Mouse (Mus musculus): ENCODE data around the gene Trp53tg5.

The Trp53tg5 gene

GRCm38 (mm10) chr2:164449341-164450042 lies 24.0 kb downstream of the Trp53tg5 start:
- TF ChIP-seq NANOG (IDR thresholded peaks at IDR 0.05; ENCODE audit: borderline replicate concordance, low read length) (no peak), POU5F1 (IDR thresholded peaks at IDR 0.05; ENCODE audit: borderline replicate concordance, low read length) (no peak)
- Histone ChIP-seq H3K27me3 (ENCODE audit: insufficient read depth, low read length) (peaks cover 14% of the 10 kb centered on the region; the same call in 1 of the 2 replicates), H3K9me3 (ENCODE audit: low read length) (0 out of 2 replicates have a peak, but pooled peaks cover 3% of the 10 kb centered on the region), H3K36me3 (ENCODE audit: insufficient read depth, low read length) (no peaks in the 10 kb centered on the region), H3K4me1 (replicated peaks; ENCODE audit: low read depth, low read length) (peaks cover 52% of the 10 kb centered on the region), H3K4me3 (replicated peaks; ENCODE audit: low read length) (no peak overlapping the region)

DNA sequence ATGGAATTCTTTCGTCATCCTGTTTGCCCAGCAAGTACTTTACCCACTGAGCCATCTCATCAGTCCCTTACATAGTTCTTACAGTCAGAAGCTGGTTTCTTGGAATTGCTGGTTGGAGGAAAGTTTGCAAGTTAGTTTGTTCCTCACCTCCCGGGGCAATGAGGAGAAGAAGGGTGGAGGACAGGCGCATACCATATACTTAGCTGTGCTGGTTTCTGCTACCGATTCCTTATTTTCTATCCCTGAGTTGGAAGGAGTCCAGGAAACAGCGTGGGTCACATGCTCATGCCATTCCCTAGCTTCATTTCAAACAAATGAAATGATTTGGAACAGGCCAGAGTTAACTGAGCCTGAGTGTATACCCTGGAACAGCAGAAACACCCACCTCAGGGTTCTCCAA lies 24.6 kb downstream of the Trp53tg5 start:
- Histone ChIP-seq H3K9me3 (ENCODE audit: low read length) (0 out of 2 replicates have a peak, but pooled peaks cover 3% of the 10 kb centered on the region), H3K27me3 (ENCODE audit: insufficient read depth, low read length) (peaks cover 19% of the 10 kb centered on the region; the same call in 1 of the 2 replicates), H3K4me1 (replicated peaks; ENCODE audit: low read depth, low read length) (peaks cover 52% of the 10 kb centered on the region), H3K36me3 (ENCODE audit: insufficient read depth, low read length) (no peaks in the 10 kb centered on the region), H3K4me3 (replicated peaks; ENCODE audit: low read length) (no peak overlapping the region)
- no peak for TF ChIP-seq CTCF (conservative IDR thresholded peaks at IDR 0.05; ENCODE audit: low read length)
- TF ChIP-seq NANOG (IDR thresholded peaks at IDR 0.05; ENCODE audit: borderline replicate concordance, low read length), result no peak
- TF ChIP-seq POU5F1 (IDR thresholded peaks at IDR 0.05; ENCODE audit: borderline replicate concordance, low read length), result no peak

GRCm38 (mm10) chr2:164448140-164448539 lies 25.4 kb downstream of the Trp53tg5 start:
- TF ChIP-seq POU5F1 (IDR thresholded peaks at IDR 0.05; ENCODE audit: borderline replicate concordance, low read length) (no peak), CTCF (conservative IDR thresholded peaks at IDR 0.05; ENCODE audit: low read length) (no peak), NANOG (IDR thresholded peaks at IDR 0.05; ENCODE audit: borderline replicate concordance, low read length) (no peak)
- Histone ChIP-seq H3K9me3 (ENCODE audit: low read length) (0 out of 2 replicates have a peak, but pooled peaks cover 3% of the 10 kb centered on the region), H3K4me1 (replicated peaks; ENCODE audit: low read depth, low read length) (peaks cover 52% of the 10 kb centered on the region), H3K36me3 (ENCODE audit: insufficient read depth, low read length) (no peaks in the 10 kb centered on the region), H3K4me3 (replicated peaks; ENCODE audit: low read length) (no peak overlapping the region), H3K27me3 (ENCODE audit: insufficient read depth, low read length) (peaks cover 22% of the 10 kb centered on the region)

DNA sequence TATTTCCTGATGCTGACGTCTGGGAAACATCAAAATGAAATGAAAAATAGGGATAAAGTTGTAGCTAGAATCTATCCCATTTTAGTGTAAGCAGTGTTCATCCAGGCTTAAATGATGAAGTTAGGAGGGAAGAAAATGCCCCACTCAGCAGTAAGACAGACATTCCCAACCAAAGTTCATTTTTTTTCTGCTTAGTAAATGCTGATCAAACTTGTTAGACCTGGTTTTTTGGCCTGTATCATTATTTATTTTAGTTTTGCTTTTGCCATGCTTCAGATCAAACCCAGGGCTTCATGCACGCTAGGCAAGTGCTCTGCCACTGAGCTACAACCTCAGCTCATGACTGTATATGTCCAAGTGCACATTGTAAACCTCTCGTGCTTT lies 27.4 kb downstream of the Trp53tg5 start:
- TF ChIP-seq NANOG (IDR thresholded peaks at IDR 0.05; ENCODE audit: borderline replicate concordance, low read length) (no peak), POU5F1 (IDR thresholded peaks at IDR 0.05; ENCODE audit: borderline replicate concordance, low read length) (no peak), CTCF (conservative IDR thresholded peaks at IDR 0.05; ENCODE audit: low read length) (no peak)
- peaks cover 49% of the 10 kb centered on the region for H3K4me1 ChIP-seq (replicated peaks; ENCODE audit: low read depth, low read length)
- 0 out of 2 replicates have a peak, but pooled peaks cover 3% of the 10 kb centered on the region for H3K9me3 ChIP-seq (ENCODE audit: low read length)
- H3K36me3 ChIP-seq (ENCODE audit: insufficient read depth, low read length), result 0 out of 2 replicates have a peak, but pooled peaks cover 3% of the 10 kb centered on the region
- no peak overlapping the region for H3K4me3 ChIP-seq (replicated peaks; ENCODE audit: low read length)
- H3K27me3 ChIP-seq (ENCODE audit: insufficient read depth, low read length), result peaks cover 38% of the 10 kb centered on the region

- peaks cover 42% of the 10 kb centered on the region for H3K27me3 ChIP-seq (ENCODE audit: insufficient read depth, low read length)
- no peak overlapping the region for H3K4me3 ChIP-seq (replicated peaks; ENCODE audit: low read length)
- peaks cover 49% of the 10 kb centered on the region for H3K4me1 ChIP-seq (replicated peaks; ENCODE audit: low read depth, low read length)
- TF ChIP-seq NANOG (IDR thresholded peaks at IDR 0.05; ENCODE audit: borderline replicate concordance, low read length) (no peak), CTCF (conservative IDR thresholded peaks at IDR 0.05; ENCODE audit: low read length) (no peak), POU5F1 (IDR thresholded peaks at IDR 0.05; ENCODE audit: borderline replicate concordance, low read length) (no peak)
- 0 out of 2 replicates have a peak, but pooled peaks cover 5% of the 10 kb centered on the region for H3K36me3 ChIP-seq (ENCODE audit: insufficient read depth, low read length)
- H3K9me3 ChIP-seq (ENCODE audit: low read length), result 0 out of 2 replicates have a peak, but pooled peaks cover 3% of the 10 kb centered on the region
Measured at GRCm38 (mm10) chr2:164445399-164446085, 28.0 kb downstream of the Trp53tg5 start.

GRCm38 (mm10) chr2:164444701-164445100 lies 28.8 kb downstream of the Trp53tg5 start:
- H3K36me3 ChIP-seq (ENCODE audit: insufficient read depth, low read length), result 0 out of 2 replicates have a peak, but pooled peaks cover 5% of the 10 kb centered on the region
- H3K27me3 ChIP-seq (ENCODE audit: insufficient read depth, low read length), result peaks cover 50% of the 10 kb centered on the region
- no peak for TF ChIP-seq POU5F1 (IDR thresholded peaks at IDR 0.05; ENCODE audit: borderline replicate concordance, low read length)
- TF ChIP-seq CTCF (conservative IDR thresholded peaks at IDR 0.05; ENCODE audit: low read length), result no peak
- TF ChIP-seq NANOG (IDR thresholded peaks at IDR 0.05; ENCODE audit: borderline replicate concordance, low read length), result no peak
- H3K4me3 ChIP-seq (replicated peaks; ENCODE audit: low read length), result no peak overlapping the region
- peaks cover 57% of the 10 kb centered on the region for H3K4me1 ChIP-seq (replicated peaks; ENCODE audit: low read depth, low read length)
- no peaks in the 10 kb centered on the region for H3K9me3 ChIP-seq (ENCODE audit: low read length)

DNA sequence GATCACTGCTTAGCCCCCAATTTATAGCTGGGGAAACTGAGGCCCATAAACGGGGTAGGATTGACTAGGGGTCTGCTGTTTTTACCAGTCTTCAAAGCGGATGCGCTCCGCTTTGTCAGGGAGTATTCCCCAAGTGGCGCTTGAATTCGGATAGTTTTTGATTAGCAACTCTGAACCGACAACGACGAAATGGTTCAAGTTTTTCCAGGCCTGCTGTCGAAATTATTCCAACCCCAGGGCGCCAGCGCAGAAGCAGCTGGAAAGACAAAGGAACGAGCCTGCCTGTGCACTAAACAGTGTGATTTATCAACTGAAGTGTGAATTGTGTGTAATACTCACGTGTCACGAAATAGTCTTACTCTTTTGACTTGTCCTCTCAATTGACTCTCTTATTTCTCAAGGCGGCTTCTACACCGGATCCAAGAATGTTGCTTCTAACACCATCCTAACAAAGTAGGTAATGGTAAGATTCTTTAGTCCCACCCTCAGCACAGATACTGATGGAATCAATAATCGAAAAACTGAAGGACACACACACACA lies 30.0 kb downstream of the Trp53tg5 start, which contains the start of gene Sdc4:
Sdc4 (minus strand) TSS at position 428 of the 541 bp plus-strand sequence.
- Histone ChIP-seq H3K36me3 (ENCODE audit: insufficient read depth, low read length) (peaks cover 5% of the 10 kb centered on the region; the same call in 1 of the 2 replicates), H3K27me3 (ENCODE audit: insufficient read depth, low read length) (peaks cover 49% of the 10 kb centered on the region), H3K4me1 (replicated peaks; ENCODE audit: low read depth, low read length) (peaks cover 67% of the 10 kb centered on the region), H3K4me3 (replicated peaks; ENCODE audit: low read length) (peak within 1 kb of the TSS; percentile 92), H3K9me3 (ENCODE audit: low read length) (no peaks in the 10 kb centered on the region)
- TF ChIP-seq CTCF (conservative IDR thresholded peaks at IDR 0.05; ENCODE audit: low read length), result no peak
- no peak for TF ChIP-seq NANOG (IDR thresholded peaks at IDR 0.05; ENCODE audit: borderline replicate concordance, low read length)
- no peak for TF ChIP-seq POU5F1 (IDR thresholded peaks at IDR 0.05; ENCODE audit: borderline replicate concordance, low read length)

GRCm38 (mm10) chr2:164443051-164443437 lies 30.5 kb downstream of the Trp53tg5 start:
- Histone ChIP-seq H3K4me1 (replicated peaks; ENCODE audit: low read depth, low read length) (peaks cover 71% of the 10 kb centered on the region), H3K36me3 (ENCODE audit: insufficient read depth, low read length) (peaks cover 5% of the 10 kb centered on the region; the same call in 1 of the 2 replicates), H3K4me3 (replicated peaks; ENCODE audit: low read length) (peak overlapping the region; percentile 92), H3K27me3 (ENCODE audit: insufficient read depth, low read length) (peaks cover 53% of the 10 kb centered on the region), H3K9me3 (ENCODE audit: low read length) (no peaks in the 10 kb centered on the region)
- no peak for TF ChIP-seq CTCF (conservative IDR thresholded peaks at IDR 0.05; ENCODE audit: low read length)
- TF ChIP-seq POU5F1 (IDR thresholded peaks at IDR 0.05; ENCODE audit: borderline replicate concordance, low read length), result no peak
- TF ChIP-seq NANOG (IDR thresholded peaks at IDR 0.05; ENCODE audit: borderline replicate concordance, low read length), result no peak

All from E14TG2a.4 (cell line).